Mouse (Mus musculus): Measurements from ENCODE around the gene Rps6ka4.

Rps6ka4 gene

GRCm38 (mm10) chr19:6840475-6841291, at the start of gene Rps6ka4:
Gene Rps6ka4 (minus strand): TSS chr19:6840636.
- peak; percentile 72 for DNase-seq

DNA sequence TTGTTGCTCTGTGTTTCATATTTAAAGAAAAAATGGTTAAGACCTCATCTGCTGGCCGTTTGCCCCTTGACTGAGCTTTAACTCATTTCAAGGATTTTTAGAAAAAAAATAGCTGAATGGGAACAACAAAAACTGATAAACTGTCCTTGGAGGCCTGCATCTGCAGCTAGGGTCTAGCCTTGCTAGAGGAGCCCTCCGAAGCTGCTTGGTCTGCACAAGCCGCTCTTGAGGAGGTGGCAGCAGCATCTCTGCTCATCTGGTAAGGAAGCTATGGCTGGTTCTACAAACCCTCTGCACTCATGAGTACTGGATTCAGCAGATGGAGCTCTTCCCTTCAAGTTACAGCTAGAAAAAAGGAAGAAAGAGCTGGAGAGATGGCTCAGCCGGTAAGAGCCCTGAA, 37.5 kb upstream of the Rps6ka4 start:
- DNase-seq = no peak

DNA sequence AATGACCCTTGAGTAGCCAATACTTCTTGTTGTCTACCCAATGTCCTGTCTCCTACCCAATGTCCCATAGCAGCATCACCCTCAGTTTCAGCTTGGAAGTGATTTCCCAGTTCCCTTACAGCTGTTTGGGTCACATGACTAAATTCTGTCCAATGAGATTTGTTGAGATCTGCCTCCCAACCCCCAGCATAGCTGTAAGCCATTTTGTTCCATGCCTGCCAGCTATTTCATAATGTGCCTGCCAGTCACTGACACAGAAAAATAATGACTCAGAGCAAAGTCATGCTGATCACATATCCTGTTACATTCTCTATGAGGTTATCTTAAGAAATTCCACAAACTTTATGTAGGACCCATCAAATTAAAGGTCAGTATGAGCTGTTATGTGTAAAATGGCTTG, 36.4 kb upstream of the Rps6ka4 start:
- DNase-seq = no peak

DNA sequence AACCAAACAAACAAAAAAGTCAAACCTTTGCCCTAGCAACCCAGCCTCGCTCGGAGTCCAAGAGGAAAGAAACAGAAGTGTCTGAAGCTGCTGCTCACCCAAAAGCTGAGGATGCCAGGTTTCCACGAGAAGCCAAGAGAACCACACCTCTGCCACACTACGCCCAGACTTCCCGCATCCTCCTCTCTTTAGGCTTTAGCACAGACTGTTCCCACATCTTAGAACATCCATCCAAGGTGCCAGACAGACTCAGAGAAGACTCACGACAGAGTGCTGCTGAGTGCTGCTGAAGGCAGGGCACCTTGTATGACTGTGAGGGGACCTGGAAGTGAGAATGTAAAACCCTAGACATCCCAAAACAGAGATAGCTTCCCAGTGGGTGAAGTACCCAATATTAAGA, 35.4 kb upstream of the Rps6ka4 start:
- DNase-seq = no peak

- no peak for DNase-seq
Measured at GRCm38 (mm10) chr19:6874257-6874656, 33.8 kb upstream of the Rps6ka4 start.

- DNase-seq = no peak
Measured at GRCm38 (mm10) chr19:6872701-6873100, 32.3 kb upstream of the Rps6ka4 start.

DNA sequence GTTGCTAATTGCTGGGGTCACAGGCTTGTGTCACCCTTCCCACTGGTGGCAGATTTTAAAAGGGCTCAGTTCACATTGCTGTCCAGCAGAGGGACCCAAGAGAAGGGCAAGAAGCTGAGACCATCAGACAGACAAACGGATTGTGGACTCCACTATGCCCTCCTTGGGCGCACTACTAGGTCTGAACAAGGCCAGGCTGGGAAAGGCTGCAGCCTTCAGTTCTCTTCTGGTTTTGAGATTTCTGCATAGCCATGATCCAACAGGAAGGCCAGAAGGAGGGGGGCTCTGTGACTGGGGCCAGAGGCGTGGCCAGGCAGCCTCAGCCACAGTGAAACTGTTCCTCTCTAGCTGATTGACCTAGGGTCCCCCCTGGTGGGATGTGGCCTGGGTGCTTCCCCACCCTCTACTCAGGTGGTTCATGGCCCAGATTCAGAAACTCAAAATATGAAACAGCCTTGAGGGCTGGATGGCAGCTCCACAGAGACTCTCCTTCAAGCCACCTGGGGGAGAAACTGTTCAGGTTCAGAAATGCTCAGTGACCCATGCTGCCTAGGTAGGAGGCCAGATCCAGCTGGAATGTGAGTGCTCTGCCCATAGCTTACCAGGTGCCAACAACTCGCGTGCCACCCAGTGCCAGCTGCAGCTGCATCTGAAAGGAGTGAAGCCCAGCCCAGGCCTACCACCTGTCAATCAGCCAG, 31.3 kb upstream of the Rps6ka4 start:
- peak; percentile 74 for DNase-seq

DNA sequence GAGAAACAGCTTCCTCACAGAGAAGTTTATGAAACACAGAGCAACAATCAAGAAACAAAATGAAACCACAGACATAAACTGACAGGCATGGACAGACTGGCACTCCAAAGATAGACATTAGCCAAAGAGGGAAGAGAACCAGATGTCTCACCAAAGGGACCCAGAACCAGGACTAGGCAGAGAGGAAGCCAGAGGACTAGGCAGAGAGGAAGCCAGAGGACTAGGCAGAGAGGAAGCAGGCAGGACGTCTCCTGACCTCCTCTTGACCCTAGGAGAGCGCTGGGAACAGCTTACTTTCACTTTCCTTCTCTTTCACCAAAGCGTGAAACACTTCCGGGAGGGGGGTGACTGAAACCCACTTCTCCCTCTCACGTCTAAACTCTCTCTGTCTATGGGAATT, 28.9 kb upstream of the Rps6ka4 start:
- DNase-seq = peak; percentile 64

- no peak for DNase-seq
Measured at GRCm38 (mm10) chr19:6861451-6861850, 21.0 kb upstream of the Rps6ka4 start.

GRCm38 (mm10) chr19:6860706-6861105, 20.3 kb upstream of the Rps6ka4 start:
- no peak for DNase-seq

DNA sequence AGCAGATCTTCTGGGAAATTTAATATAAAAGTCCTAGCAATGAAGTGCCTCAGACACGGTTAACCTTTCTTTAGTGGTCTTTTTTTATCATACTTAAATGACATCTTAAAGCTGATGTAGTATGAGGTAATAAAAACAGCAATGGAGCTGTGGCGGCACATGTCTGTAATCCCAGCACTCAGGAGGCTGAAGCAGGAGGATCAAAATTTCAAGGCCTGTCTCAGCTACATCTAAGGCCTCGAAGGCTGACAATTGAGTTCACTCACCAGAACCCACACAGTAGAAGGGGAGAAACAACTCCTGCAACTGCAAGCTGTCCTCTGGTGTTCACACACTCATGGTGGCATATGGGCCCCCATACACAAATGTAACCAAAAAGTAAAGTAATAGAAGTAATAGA, 19.5 kb upstream of the Rps6ka4 start:
- no peak for DNase-seq

DNA sequence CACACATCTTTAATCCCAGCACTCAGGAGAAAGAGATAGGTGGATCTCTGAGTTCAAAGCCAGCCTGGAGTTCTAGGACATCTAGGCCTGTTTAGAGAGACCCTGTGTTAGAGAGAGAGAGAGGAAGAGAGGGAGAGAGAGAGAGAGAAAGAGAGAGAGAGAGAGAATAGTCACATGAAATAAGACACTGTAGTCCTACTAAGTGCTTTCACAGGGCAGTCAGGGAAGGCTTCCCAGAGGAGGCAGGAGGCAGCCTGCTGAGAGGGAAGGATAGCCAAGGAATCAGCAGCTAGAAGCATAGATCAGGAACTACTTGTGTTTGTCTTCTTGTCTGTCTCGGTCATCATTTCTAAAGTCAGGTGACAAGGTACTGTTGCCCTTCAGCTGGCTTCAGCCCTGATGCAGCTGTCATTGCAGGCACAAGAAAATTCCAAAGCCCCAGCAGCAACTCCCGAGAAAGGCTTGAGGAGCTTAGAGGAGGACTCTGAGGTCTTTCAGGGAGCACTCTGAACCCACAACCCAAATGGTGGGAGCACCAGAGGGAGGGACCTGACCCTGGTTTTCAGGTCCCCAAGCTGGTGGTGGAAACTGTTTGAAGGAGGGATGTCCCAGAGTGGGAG, 18.7 kb upstream of the Rps6ka4 start:
- no peak for DNase-seq

DNA sequence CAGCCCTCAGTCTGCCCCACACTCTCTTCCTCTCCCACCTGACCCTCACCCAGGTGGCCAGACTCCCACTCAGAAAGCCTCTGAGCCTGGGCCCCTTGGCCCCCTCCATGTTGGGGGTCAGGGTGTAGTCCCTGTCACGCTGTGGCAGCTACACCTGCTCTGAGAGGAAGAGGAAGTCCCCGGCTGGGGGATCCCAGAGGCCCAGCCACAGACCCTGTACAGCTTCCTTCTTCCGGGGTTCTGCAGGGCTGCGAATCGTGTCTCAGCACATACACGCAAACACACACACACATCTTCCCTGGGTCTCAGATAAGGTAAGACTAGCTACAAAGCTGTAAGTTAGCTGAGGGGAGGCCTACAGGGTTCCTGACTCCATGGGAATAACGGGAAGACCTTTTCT, 17.6 kb upstream of the Rps6ka4 start, which contains the start of gene Ccdc88b:
Gene Ccdc88b (minus strand): TSS at position 181 of the 400 bp plus-strand sequence.
- peak; percentile 85 for DNase-seq

- DNase-seq = no peak
Measured at GRCm38 (mm10) chr19:6857391-6858005, 17.1 kb upstream of the Rps6ka4 start.

DNA sequence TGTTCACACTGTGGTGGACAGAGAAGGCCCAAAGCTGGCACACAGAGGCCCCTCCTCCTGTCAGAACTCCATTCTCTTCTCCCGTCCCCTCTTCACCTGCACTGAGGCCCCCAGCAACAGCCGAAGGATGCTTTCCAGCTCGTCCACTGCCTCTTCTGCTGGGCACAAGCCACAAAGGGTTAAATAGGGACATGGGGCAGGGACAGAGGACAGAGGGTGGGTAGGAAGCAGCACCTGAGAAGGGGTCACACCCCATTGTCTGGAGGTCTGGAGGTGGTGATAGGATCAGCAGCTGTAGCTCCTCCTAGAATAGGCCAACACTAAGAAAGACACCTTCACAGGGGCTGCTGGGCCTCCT, 16.5 kb upstream of the Rps6ka4 start:
- no peak for DNase-seq

DNA sequence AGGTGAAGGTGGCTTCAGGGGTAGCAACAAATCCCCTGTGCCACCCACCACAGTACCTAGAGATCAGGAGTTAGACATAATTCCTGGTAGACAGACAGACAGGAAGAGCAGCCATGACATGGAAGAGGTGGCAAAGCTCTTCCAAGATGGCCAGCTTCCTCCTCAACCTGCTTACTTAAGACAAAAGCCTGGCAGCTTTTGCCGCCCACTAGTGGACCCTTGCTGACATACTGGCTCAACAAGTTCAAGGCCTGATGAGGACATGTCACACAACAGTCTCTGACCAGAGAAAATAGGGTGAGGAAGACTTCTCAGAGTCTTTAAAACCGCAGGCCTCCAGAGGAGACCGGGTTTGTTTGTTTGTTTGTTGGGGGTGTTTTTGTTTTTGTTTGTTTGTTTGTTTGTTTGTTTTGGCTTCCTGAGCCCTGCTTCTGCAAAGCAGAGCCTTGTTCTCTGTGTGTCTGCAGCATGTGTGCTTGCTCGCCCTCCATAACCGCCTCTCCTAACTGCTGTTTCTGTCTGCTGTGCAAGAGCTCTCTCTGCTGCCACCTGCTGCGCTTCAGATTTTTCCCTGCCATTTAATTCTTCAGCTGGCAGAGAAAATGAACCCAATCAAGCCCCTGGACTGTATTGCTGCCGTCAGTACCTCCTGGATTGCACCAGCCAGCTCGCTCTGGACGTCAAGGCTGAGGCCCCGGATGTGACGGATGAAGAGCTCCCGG, 16.0 kb upstream of the Rps6ka4 start:
- peak; percentile 86 for DNase-seq

DNA sequence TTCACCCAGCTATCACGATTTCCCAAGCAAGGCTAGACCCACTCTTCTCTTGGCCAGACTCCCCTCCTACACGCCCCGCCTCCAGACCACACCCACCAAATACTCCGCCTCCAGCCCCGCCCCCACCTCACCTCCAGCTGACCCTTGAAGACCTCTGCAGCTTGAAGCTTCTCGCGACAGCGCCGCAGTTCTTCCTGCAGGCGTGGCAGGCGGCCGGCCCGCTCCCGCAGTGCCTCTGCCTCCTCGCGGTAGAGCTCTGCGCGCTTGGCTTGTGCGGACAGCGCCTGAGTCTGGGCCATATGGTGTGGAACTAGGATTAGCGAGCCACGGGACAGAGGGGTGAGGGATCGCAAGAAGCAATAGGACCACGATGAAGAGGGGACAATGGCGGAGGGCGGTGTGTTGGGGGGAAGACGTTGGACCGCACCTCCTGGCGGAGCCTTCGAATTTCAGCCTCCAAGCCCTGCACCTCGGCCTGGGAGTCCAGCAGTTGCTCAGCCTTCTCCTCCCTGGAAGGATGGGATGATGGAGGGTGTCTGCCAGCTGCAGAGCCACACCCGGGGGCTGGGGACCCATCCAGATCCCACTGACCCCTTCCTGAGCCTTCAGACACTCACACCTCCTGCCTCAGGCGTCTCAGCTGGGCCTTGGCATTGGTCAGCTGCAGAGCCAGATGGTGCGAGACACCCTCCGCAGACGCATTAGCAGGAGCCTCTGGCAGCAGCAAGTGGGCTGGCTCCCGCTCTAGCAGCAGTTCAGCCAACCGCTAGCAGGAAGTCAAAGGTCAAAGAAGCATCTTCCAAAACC, 15.0 kb upstream of the Rps6ka4 start:
- peak; percentile 40 for DNase-seq

DNA sequence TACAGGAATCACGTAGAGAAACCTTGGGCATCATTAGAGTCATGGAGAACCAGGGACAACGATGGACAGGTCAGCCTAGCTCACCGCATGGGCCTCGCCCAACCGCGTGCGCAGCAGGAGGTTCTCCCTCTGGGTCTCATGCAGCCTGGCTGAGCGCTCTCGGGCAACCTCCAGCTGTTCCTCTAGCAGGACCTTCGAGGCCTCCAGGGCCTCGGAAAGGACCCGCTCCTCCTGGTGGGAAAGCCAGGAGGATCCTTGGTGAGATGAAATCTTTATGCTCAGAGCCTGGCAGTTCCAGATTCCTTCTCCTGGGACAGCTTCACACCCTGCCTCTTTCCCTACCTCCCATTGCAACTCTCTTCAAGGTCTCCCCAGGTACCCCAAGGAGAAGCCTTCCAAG, 14.2 kb upstream of the Rps6ka4 start:
- no peak for DNase-seq

GRCm38 (mm10) chr19:6853903-6854302, 13.5 kb upstream of the Rps6ka4 start:
- no peak for DNase-seq

DNA sequence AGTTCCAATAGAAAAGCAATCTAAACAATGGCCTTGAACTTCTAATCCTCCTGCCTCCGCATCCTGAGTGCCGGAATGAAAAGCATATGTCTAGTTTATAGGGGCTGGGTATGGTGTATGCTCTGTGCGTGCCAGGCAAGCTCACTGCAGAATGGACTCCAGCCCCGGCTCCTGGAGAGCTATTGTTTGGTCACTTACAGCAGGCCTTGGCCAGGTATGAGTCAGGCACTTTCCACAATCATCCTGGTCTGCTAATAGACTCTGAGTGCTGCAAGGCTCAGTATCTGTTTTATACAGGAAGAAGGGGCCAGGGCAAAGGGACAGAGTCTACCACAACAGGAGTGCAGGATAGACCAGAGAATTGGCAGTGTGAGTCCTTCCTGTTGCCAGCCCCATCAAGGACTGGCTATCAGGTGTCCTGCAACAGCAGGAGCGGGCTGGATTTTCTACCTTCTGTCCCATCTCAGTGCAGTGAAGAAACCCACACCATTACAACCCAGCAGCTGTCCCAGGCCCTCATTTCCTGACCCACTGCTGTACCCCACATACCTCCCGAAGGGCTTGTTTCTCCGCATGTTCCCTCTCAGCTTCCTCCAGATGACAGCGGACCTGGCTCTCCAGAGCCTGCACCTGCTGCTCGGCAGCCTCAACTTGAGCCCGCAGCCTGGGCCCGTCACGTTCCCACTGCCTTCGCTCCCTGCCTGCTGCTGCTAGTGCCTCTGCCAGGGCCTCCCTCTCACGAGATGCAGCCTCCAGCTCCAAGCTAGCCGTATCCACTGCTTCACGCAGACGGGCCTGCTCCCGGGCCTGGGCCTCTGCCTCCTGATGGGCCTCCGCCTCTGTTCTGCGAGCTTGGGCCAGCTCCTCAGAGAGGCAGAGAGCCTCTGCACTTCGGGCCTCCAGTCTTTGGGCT, 12.2 kb upstream of the Rps6ka4 start:
- DNase-seq = no peak

GRCm38 (mm10) chr19:6851497-6851896, 11.1 kb upstream of the Rps6ka4 start:
- no peak for DNase-seq
